Mouse (Mus musculus) gastrocnemius, postnatal 10 days (tissue): ENCODE measurements around the gene Slc25a45. TPM values are rescaled to one million over a fixed set of nuclear protein-coding genes. Genes with fewer than 3 reads are reported as not detected.

Experiments
- DNase-seq: peaks from one replicate; pipeline ENCODE4 v3.0.0; 2021; ENCODE audit warnings: mixed read lengths
- long read RNA-seq, 2 experiments: library from polyadenylated mRNA; stranded (forward); transcript quantifications; one replicate each; pipeline ENCODE4 v2.0.0; 2021
- total RNA-seq, 2 experiments: library from RNA; stranded (reverse); gene quantifications; 2 replicates each; pipeline ENCODE4 v1.2.3; 2021

The Slc25a45 gene
- total RNA-seq, result 1 to 10 TPM; 2.6 to 3.5 TPM
- long read RNA-seq, experiment 1, partial matches to known transcripts, result 1 of 4 reads
- long read RNA-seq, experiment 1, other reads (novel, unspliced or antisense), result 0 of 4 reads
- long read RNA-seq, experiment 2, partial matches to known transcripts, result 0 of 3 reads
- long read RNA-seq, experiment 2, other reads (novel, unspliced or antisense), result 0 of 3 reads

- peak; percentile 69 for DNase-seq
Measured at GRCm38 (mm10) chr19:5877618-5878361, at the start of gene Slc25a45. Gene Slc25a45 (plus strand): TSS chr19:5877808.

GRCm38 (mm10) chr19:5828155-5828554, 49.5 kb upstream of the Slc25a45 start:
- DNase-seq, result no peak

- no peak for DNase-seq
Measured at GRCm38 (mm10) chr19:5828905-5829304, 48.7 kb upstream of the Slc25a45 start.

GRCm38 (mm10) chr19:5829958-5830615, 47.5 kb upstream of the Slc25a45 start:
- no peak for DNase-seq

GRCm38 (mm10) chr19:5830776-5831175, 46.8 kb upstream of the Slc25a45 start:
- no peak for DNase-seq

- no peak for DNase-seq
Measured at GRCm38 (mm10) chr19:5831224-5831957, 46.2 kb upstream of the Slc25a45 start.

- no peak for DNase-seq
Measured at GRCm38 (mm10) chr19:5831958-5832320, 45.7 kb upstream of the Slc25a45 start.

GRCm38 (mm10) chr19:5832326-5832725, 45.3 kb upstream of the Slc25a45 start:
- no peak for DNase-seq

GRCm38 (mm10) chr19:5833287-5834100, 44.1 kb upstream of the Slc25a45 start:
- DNase-seq, result no peak

GRCm38 (mm10) chr19:5834260-5834925, 43.2 kb upstream of the Slc25a45 start:
- DNase-seq, result no peak

GRCm38 (mm10) chr19:5835054-5835921, 42.3 kb upstream of the Slc25a45 start:
- no peak for DNase-seq

GRCm38 (mm10) chr19:5835922-5836430, 41.6 kb upstream of the Slc25a45 start:
- no peak for DNase-seq

- DNase-seq, result no peak
Measured at GRCm38 (mm10) chr19:5836941-5837572, 40.6 kb upstream of the Slc25a45 start.

GRCm38 (mm10) chr19:5837606-5838005, 40.0 kb upstream of the Slc25a45 start:
- DNase-seq, result no peak

- no peak for DNase-seq
Measured at GRCm38 (mm10) chr19:5838136-5838891, 39.3 kb upstream of the Slc25a45 start.

- DNase-seq, result no peak
Measured at GRCm38 (mm10) chr19:5838892-5839165, 38.8 kb upstream of the Slc25a45 start.

GRCm38 (mm10) chr19:5839317-5840085, 38.1 kb upstream of the Slc25a45 start:
- DNase-seq, result no peak
